Mouse (Mus musculus): ENCODE measurements around the gene Eef2. TPM values are rescaled to one million over a fixed set of nuclear protein-coding genes. Genes with fewer than 3 reads are reported as not detected.
"Not testable (repeated sequence)": the region's sequence is repeated elsewhere in the genome, so short reads cannot be mapped to it uniquely, and the experiment has no call there.

The Eef2 gene
- total RNA-seq, 2 experiments from 2014 or later = 1,466 to 1,521 TPM

DNA sequence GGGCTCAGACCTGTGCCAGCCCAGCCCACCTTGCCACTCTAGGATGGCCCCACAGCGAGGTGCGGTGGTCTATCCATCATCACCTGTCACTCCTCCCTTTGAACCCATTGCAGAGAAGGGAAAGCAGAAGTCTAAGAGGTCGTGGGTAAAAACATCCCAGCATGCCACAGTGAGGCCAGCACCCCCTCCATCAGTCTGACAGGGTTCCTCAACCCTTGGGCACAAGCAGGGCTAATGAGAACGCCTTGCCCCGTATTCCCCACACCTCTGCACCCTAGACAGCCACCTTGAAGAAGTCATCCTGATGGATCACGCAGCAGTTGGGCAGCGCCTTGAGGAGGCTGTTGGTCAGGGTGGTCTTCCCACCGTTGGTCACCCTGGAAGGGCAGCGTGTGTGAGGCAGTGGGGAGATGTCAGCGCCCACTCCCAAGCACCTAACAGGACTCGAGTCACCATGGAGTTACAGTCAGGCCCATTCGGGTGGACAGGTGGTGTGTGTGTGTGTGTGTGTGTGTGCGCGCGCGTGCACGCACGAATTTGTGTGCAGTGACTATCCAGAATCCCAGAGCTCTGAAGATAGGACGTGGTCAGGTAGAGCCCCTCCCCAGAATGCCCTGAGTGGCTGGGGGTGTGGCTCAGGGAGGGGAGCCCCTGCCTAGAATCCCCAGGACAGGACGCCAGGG, 24.3 kb downstream of the Eef2 start:
- DNase-seq = no peak

DNA sequence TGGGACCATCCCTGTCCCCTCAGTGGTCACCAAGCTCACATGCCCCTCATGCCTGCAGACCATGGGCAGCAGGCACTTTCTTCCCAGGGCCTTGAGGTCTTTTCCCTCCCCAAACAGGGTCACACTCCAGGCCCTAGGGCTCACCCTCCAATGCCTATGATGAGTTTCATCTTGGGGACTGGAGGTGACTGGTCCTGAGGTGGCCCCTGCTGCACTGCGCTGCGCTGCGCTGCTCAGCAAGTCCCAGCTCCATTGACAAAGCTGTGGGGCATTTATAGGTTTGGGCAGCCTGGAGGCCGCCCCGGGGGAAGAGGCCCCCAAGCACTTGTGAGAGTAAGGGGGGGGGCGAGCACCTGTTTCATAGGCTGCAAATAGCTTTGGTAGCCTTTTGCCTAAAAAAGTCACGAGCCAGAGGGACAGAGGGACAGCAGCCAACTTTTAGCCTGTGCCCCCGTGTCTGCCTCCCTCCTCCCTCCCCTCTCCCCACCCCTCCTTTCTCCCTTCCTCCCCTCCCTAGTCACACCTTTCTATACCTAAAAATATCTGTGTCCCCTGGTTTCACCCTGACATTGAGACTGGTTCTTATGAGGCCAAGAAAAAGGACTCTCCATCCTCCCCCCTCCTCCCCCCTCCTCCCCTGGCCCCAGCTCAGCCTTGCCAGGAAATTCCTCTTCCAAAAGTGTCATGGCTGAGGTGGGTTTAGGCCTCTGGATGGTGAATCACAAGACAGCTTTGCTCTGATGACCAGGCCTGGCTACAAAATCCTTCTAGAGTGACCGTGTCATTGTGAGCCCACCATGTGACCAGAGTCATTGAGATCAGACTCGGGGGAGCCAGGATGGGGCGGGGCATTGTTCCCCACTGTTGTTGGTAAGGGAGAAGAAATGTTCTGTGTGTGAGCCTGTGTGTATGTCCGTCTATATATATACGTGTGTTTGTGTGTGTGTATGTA, 25.7 kb downstream of the Eef2 start, which contains the start of gene Nmrk2:
TSS of gene Nmrk2 (minus strand) at position 245 of the 952 bp plus-strand sequence.
- DNase-seq = no peak

DNA sequence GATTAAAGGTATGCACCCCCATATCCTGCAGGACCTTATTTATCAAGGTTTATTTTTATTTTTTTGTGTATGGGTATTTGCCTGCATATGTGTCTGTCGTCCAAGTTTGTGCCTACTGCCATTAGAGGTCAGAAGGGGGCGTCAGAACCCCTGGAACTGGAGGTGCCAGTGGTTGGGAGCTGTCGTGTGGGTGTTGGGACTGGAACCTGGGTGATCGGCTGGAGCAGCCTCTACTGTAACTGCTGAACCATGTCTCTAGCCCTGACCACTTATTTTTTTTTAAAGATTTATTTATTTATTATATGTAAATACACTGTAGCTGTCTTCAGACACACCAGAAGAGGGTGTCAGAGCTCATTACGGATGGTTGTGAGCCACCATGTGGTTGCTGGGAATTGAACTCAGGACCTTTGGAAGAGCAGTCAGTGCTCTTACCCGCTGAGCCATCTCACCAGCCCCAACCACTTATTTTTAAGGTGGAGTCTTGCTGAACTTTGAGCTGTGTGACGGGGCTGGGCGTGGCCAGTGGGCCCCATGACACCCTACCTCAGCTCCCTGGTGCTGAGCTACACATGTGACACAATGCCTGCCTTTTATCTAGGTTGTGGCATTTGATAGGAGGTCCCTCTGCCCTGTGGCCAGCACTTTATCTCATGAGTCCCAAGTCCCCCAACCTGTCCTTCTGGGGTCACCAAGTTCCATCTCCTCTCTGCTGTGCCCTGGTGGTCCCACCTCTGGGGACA, 26.7 kb downstream of the Eef2 start:
- DNase-seq = no peak

DNA sequence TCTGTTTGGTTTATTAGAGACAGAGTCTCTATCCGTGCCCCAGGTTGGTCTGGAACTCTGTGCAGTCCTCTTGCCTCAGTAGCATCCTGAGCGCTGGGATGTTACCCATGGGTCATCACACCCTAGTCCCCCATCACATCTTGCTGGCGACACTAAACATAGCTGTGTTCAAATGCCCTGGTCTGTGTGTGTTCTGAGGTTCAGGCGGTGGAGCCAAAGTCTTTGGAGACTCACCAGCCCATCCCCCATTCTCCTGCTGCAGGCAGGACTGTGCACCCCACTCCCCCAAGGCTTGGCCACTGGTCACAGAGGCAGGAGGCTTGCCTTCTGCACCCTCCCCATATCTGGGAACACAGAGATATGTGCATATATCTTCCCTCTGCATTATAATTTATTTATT, 27.7 kb downstream of the Eef2 start:
- no peak for DNase-seq

DNA sequence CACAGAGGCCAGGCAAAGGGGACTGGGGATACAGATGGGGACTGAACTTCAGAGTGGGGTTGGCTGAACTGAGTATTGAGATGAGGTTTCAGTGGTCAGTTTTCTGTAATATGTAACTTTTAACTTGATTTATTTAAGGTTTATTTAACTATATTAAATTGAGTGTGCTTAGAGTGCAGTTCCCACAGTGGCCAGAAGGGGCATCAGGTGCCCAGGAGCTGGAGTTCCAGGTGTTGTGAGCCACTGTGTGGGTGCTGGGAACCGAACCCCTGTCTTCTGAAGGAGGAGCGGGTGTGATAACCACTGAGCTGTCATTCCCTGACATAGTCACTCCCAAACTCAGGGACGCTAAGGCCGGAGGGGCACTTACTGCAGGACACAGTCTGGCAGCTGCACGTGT, 33.7 kb downstream of the Eef2 start:
- DNase-seq = no peak

DNA sequence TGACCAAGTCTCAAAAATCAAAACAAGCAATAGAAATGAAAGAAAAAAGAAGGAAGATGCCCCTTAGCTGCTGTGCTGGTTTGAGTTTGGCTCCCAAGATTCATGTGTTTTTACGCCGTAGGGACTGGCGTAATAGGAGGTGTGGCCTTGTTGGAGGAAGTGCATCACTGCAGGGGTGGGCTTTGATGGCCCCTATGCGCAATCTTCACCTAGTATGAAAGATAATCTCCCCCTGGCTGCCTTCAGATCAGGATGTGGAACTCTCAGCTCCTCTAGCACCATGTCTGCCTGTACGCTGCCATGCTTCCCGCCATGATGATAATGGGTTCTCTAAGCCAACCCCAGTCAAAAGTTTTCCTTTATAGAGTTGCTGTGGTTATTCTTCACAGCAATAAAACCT, 39.8 kb downstream of the Eef2 start:
- no peak for DNase-seq

DNA sequence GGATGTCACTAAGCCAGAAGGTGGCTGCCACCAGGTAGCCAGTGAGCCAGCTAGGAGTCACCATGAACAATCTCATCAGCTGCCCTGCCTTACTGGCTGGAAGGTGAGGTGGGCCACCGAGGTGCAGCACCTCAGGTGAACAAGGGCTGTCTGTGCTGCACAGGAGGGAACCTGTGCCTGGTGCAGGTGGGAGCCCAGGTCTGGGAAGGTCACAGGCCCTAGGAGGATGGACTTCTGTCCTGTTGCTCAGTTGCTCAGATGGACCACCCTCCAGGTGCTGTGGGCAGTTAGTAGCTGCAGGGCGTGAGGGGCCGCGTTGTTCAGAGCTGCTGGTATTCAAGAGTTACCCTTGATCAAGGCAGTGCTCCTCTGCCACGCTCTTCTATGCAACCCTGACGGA, 40.4 kb downstream of the Eef2 start:
- no peak for DNase-seq

DNA sequence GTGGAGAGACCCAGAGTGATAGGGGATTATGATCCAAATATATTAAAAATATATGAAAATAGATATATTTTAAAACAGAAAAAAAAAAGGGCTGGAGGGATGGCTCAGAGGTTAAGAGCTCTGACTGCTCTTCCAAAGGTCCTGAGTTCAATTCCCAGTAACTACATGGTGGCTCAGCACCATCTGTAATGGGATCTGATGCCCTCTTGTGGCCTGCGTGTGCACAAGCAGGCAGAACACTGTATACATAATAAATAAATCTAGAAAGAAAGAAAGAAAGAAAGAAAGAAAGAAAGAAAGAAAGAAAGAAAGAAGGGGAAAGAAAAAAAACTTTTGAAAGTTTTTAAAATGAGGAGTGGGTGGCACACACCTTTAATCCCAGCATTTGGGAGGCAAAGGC, 40.8 kb downstream of the Eef2 start:
- peak; percentile 38 for DNase-seq

DNA sequence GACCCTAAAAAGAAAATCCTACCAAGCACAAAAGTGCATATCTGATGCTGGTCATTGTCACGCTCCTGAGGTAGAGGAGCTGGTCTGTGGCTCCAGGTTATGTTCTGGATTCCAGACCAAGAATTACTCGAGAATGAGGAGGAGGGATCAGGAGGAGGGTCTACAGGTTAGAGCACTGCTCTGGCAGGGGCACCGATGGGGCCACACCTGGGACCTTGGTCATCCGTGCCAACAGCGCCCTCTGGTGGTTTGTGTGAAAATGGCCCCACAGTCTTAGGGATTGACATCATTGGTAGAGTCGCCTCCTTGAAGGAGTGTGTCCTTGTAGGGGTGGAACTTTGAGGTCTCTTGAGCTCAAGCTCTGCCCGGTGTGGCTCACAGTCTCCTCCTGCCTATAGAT, 41.5 kb downstream of the Eef2 start:
- DNase-seq = peak; percentile 81

DNA sequence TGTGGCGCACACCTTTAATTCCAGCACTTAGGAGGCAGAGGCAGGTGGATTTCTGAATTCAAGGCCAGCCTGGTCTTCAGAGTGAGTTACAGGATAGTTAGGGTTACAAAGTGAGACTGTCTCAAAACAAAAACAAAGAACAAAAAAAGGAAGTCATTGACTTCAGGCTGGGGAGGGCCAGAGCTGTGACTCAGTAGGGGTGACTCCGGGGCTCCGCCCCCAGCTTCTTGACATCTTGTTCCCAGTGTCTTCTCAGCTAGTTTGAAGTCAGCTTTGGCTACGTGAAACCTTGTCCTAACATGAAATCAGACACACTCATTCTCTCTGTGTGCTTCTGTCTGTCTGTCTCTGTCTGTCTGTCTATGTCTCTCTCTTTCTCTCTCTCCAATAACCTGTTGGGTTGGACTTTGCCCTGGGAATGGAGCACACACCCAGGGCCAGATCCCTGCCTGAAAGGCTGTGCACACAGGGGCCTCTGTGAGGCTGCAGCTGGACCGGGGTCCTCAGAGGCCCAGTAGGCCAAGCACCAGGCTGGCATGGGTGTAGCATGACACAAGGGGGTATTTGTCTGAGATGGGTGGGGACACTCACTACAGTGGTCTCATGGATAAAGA, 45.1 kb downstream of the Eef2 start:
- no peak for DNase-seq

DNA sequence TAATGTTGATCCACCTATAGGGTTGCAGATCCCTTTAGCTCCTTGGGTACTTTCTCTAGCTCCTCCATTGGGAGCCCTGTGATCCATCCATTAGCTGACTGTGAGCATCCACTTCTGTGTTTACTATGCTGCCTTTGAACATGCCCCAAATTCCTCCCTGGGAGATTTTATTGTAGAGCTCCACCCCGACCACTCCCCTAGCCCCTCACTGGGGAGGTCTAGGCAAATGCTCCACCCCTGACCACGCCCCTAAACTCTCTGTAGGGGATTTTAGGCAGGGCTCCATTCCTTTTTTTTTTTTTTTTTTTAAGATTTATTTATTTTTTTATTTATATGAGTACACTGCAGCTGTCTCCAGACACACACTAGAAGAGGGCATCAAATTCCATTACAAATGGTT, 47.3 kb downstream of the Eef2 start:
- not testable (repeated sequence) for DNase-seq

DNA sequence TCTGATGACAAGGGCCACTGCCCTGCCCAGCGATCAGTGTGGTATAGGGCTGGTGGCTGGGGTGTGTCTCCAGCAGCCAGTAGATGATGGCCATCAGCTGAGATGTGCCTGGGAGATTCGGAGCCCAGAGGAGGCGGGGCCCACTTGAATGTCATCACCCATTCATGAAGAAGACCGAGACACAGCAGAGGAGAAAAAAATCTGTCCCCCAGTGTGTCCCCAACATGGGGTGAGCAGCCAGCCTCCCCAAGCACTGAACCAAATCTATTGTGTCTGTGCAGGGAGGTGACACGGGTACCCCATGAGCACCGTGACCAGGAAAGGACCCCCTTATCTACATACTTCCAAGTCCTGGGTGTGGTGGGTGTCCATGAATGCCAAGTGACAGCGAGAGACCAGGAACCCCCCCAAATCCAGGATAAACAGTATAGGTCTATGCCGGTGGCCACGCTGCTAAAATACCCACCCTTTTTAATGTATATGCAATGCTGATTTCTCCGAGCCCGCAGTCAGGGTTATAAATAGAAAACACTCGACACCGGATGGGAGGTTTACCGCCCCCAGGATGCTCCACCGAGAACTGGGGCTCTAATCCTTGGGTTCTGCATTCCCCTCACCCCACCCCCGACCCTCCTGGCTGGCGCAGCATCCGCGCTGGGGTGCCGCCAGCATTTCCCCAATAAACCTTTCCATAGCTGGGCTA, 53.5 kb downstream of the Eef2 start:
- no peak for DNase-seq

DNA sequence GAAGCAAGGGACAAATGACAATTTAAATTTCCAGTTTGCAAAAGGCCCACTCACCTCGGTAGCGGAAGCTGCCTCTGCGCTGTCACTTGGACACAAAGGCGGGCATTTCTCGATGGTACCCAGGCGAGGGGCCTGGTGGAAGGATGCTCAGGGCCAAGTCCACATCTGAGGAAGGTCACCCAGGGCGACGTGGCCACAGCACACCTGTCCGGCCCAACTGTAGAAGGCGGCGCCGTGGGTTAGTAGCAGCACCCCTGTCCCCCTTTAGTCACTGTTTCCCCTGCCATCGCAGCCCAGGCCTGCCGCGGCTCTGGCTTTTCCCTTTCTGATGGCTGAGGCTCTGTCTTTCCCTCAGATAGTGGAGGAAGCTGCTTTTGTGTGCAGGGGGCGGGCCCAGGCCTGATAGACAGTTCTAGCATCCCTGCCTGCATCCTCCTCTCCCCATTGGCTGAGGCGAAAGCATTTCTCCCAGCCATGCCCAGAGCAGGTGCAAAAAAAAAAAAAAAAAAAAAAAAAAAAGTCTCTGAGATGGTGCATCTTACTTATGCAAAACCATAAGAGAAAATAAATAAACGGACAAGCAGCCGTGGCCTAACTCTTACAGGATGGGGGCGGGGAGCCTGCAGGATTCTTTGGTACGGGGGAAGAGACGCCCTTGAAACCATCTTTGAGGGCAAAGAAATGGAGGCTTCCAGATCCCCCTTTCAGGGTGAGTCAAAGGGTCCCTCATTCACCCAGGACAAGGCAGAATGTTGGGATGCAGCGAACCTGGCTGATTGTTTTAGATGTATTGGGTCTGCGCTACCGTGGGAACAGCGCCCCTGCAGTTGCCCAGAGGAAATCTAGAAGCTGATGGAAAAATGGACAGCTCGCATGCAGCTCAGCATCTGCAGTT, 54.3 kb downstream of the Eef2 start, which contains the start of gene Atcay:
TSS of gene Atcay (minus strand) at position 396 of the 895 bp plus-strand sequence.
- no peak for DNase-seq

DNA sequence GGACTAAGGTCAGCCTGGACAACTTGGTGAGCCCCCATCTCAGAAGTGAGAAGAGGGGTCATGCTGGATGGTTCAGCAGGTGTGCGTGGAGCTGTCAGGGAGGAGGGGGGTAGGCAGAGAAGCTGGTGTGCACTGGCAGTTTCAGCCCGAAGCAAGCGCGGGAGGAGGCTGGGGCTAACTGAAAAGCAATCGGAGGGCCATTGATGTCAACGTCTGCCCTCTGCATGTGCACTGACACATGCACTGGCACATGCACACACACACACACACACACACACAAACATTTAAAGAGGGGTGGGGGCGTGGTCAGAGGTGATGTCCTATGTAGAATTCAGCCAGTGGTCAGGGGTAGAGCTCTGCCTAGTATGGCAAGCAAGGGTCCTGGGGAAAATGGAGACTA, 55.0 kb downstream of the Eef2 start:
- DNase-seq = no peak

Other genes with a start within 250 kb of the Eef2 start
- gene Gadd45b, start 246.6 kb upstream of the Eef2 start, total RNA-seq (2021) = 10 to 100 TPM; 11.7 to 44.5 TPM
- 1 to 10 TPM; 5.4 to 6.4 TPM for gene Gng7, start 161.7 kb upstream of the Eef2 start, total RNA-seq (2021)
- gene Diras1, start 151.0 kb upstream of the Eef2 start, total RNA-seq (2021) = 1 to 10 TPM; 2.8 to 3.4 TPM
- 10 to 100 TPM; 28.5 to 32.8 TPM for gene Slc39a3, start 139.2 kb upstream of the Eef2 start, total RNA-seq (2021)
- gene Sgta, start 116.5 kb upstream of the Eef2 start, total RNA-seq (2021) = 100 to 1,000 TPM; 190 to 191 TPM
- 10 to 100 TPM; 31.8 to 42.4 TPM for gene Thop1, start 106.6 kb upstream of the Eef2 start, total RNA-seq (2021)
- 10 to 100 TPM; 18.1 to 42.6 TPM for gene Creb3l3, start 77.8 kb upstream of the Eef2 start, total RNA-seq (2021)
- 100 to 1,000 TPM; 151 to 161 TPM for gene Map2k2, start 70.7 kb upstream of the Eef2 start, total RNA-seq (2021)
- gene Zbtb7a, start 41.4 kb upstream of the Eef2 start, total RNA-seq (2021) = 10 to 100 TPM; 61.1 to 66.6 TPM
- gene Pias4, start 8.7 kb upstream of the Eef2 start, total RNA-seq (2021) = 10 to 100 TPM; 25.8 to 26.5 TPM
- gene Dapk3, start 6.4 kb downstream of the Eef2 start, total RNA-seq (2021) = 10 to 100 TPM; 55.3 to 55.6 TPM
- gene 4930442H23Rik, start 7.2 kb downstream of the Eef2 start, total RNA-seq (2021) = not detected
- 1 to 10 TPM in 1 of 2 experiments, under 1 TPM in 1; 0.15 to 4.9 TPM for gene Nmrk2, start 25.4 kb downstream of the Eef2 start, total RNA-seq (2021)
- 1 to 10 TPM; 2.5 to 4.6 TPM for gene Atcay, start 54.2 kb downstream of the Eef2 start, total RNA-seq (2021)
- 10 to 100 TPM in 1 of 2 experiments, 1 to 10 TPM in 1; 7.4 to 11.9 TPM for gene Zfr2, start 56.5 kb downstream of the Eef2 start, total RNA-seq (2021)
- gene Matk, start 76.3 kb downstream of the Eef2 start, total RNA-seq (2021) = 1 to 10 TPM; 1.8 to 2.1 TPM
- gene Mrpl54, start 90.3 kb downstream of the Eef2 start, total RNA-seq (2021) = 100 to 1,000 TPM; 109 to 111 TPM
- 10 to 100 TPM; 79.8 to 83.8 TPM for gene Apba3, start 90.3 kb downstream of the Eef2 start, total RNA-seq (2021)
- 1 to 10 TPM; 1.9 to 3.0 TPM for gene Tjp3, start 115.0 kb downstream of the Eef2 start, total RNA-seq (2021)
- 10 to 100 TPM; 39.2 to 48.9 TPM for gene Pip5k1c, start 116.3 kb downstream of the Eef2 start, total RNA-seq (2021)
- 10 to 100 TPM; 29.4 to 35.4 TPM for gene Cactin, start 144.5 kb downstream of the Eef2 start, total RNA-seq (2021)
- 10 to 100 TPM; 24.5 to 31.8 TPM for gene Tbxa2r, start 152.1 kb downstream of the Eef2 start, total RNA-seq (2021)
- gene Gipc3, start 166.6 kb downstream of the Eef2 start, total RNA-seq (2021) = 1 to 10 TPM; 3.6 to 4.0 TPM
- gene Hmg20b, start 173.8 kb downstream of the Eef2 start, total RNA-seq (2021) = 10 to 100 TPM; 81.2 to 97.5 TPM
- gene Mfsd12, start 180.9 kb downstream of the Eef2 start, total RNA-seq (2021) = 10 to 100 TPM; 17.8 to 22.8 TPM
- gene 4930404N11Rik, start 189.2 kb downstream of the Eef2 start, total RNA-seq (2021) = 1 to 10 TPM; 1.1 to 2.3 TPM
- 10 to 100 TPM; 42.1 to 51.7 TPM for gene Fzr1, start 201.9 kb downstream of the Eef2 start, total RNA-seq (2021)
- gene Dohh, start 207.8 kb downstream of the Eef2 start, total RNA-seq (2021) = 10 to 100 TPM; 52.8 to 54.2 TPM
- gene Gm48551, start 207.8 kb downstream of the Eef2 start, total RNA-seq (2021) = 1 to 10 TPM; 1.1 to 1.6 TPM
- gene Gm48552, start 212.4 kb downstream of the Eef2 start, total RNA-seq (2021) = 1 to 10 TPM in 1 of 2 experiments, under 1 TPM in 1; 0.45 to 1.9 TPM
- gene Smim24, start 216.4 kb downstream of the Eef2 start, total RNA-seq (2021) = 1 to 10 TPM; 1.2 to 1.6 TPM

Measured in adrenal gland, postnatal 10 days (tissue).